Mouse (Mus musculus): Measurements from ENCODE around the gene Klhl23. TPM values are rescaled to one million over a fixed set of nuclear protein-coding genes. Genes with fewer than 3 reads are reported as not detected.

Gene Klhl23
- polyA plus RNA-seq, 1 experiment from 2014 or later, result 98.2 TPM

- Histone ChIP-seq H3K4me2 (ENCODE audit: low read length) (peak overlapping the region; percentile 65), H3K4me1 (ENCODE audit: control insufficient read depth, insufficient read depth, low read depth, low read length) (peaks cover 27% of the 10 kb centered on the region), H3K9ac (ENCODE audit: low read depth, low read length) (peak overlapping the region; percentile 99), H3K4me3 (ENCODE audit: low read length) (peak overlapping the region; percentile 77), H3K27ac (ENCODE audit: low read depth, low read length) (peak overlapping the region; percentile 97), H3K27me3 (replicated peaks; ENCODE audit: control insufficient read depth, insufficient read depth, low read length) (no peaks in the 10 kb centered on the region), H3K36me3 (ENCODE audit: control insufficient read depth, insufficient read depth, low read length) (no peaks in the 10 kb centered on the region), H3K9me3 (ENCODE audit: control insufficient read depth, low read length) (no peaks in the 10 kb centered on the region)
- 1% methylated on average over 30 of the region's 45 CpGs for WGBS
- peak; percentile 86 for ATAC-seq
Observed at GRCm38 (mm10) chr2:69823129-69823677, 1.5 kb downstream of the Klhl23 start.

GRCm38 (mm10) chr2:69825898-69826297 is 4.2 kb downstream of the Klhl23 start:
- Histone ChIP-seq H3K4me1 (ENCODE audit: control insufficient read depth, insufficient read depth, low read depth, low read length) (peaks cover 28% of the 10 kb centered on the region), H3K27ac (ENCODE audit: low read depth, low read length) (peak overlapping the region; percentile 33), H3K27me3 (replicated peaks; ENCODE audit: control insufficient read depth, insufficient read depth, low read length) (no peaks in the 10 kb centered on the region), H3K4me2 (ENCODE audit: low read length) (no peak overlapping the region), H3K36me3 (ENCODE audit: control insufficient read depth, insufficient read depth, low read length) (peaks cover 8% of the 10 kb centered on the region), H3K9ac (ENCODE audit: low read depth, low read length) (peak overlapping the region; percentile 19; the same call in 1 of the 2 replicates), H3K9me3 (ENCODE audit: control insufficient read depth, low read length) (no peaks in the 10 kb centered on the region), H3K4me3 (ENCODE audit: low read length) (no peak overlapping the region)
- no peak for ATAC-seq
- 72% methylated on average over 10 of the region's 10 CpGs for WGBS

GRCm38 (mm10) chr2:69826380-69826779 is 4.6 kb downstream of the Klhl23 start:
- ATAC-seq, result peak; percentile 26; the same call in 1 of the 2 replicates
- whole genome bisulfite sequencing, result 45% methylated on average over 2 of the region's 2 CpGs
- peak overlapping the region; percentile 24; the same call in 1 of the 2 replicates for H3K4me2 ChIP-seq (ENCODE audit: low read length)
- H3K4me3 ChIP-seq (ENCODE audit: low read length), result no peak overlapping the region
- no peaks in the 10 kb centered on the region for H3K27me3 ChIP-seq (replicated peaks; ENCODE audit: control insufficient read depth, insufficient read depth, low read length)
- H3K4me1 ChIP-seq (ENCODE audit: control insufficient read depth, insufficient read depth, low read depth, low read length), result peaks cover 28% of the 10 kb centered on the region
- H3K27ac ChIP-seq (ENCODE audit: low read depth, low read length), result peak overlapping the region; percentile 33
- no peak overlapping the region for H3K9ac ChIP-seq (ENCODE audit: low read depth, low read length)
- peaks cover 11% of the 10 kb centered on the region for H3K36me3 ChIP-seq (ENCODE audit: control insufficient read depth, insufficient read depth, low read length)
- H3K9me3 ChIP-seq (ENCODE audit: control insufficient read depth, low read length), result no peaks in the 10 kb centered on the region

GRCm38 (mm10) chr2:69828031-69828430 is 6.3 kb downstream of the Klhl23 start:
- 61% methylated on average over 7 of the region's 7 CpGs for WGBS
- peaks cover 20% of the 10 kb centered on the region for H3K4me1 ChIP-seq (ENCODE audit: control insufficient read depth, insufficient read depth, low read depth, low read length)
- no peaks in the 10 kb centered on the region for H3K9me3 ChIP-seq (ENCODE audit: control insufficient read depth, low read length)
- no peak overlapping the region for H3K9ac ChIP-seq (ENCODE audit: low read depth, low read length)
- H3K4me3 ChIP-seq (ENCODE audit: low read length), result no peak overlapping the region
- ATAC-seq, result no peak
- peaks cover 11% of the 10 kb centered on the region for H3K36me3 ChIP-seq (ENCODE audit: control insufficient read depth, insufficient read depth, low read length)
- H3K27ac ChIP-seq (ENCODE audit: low read depth, low read length), result no peak overlapping the region
- no peak overlapping the region for H3K4me2 ChIP-seq (ENCODE audit: low read length)
- no peaks in the 10 kb centered on the region for H3K27me3 ChIP-seq (replicated peaks; ENCODE audit: control insufficient read depth, insufficient read depth, low read length)

- Histone ChIP-seq H3K4me3 (ENCODE audit: low read length) (no peak overlapping the region), H3K27me3 (replicated peaks; ENCODE audit: control insufficient read depth, insufficient read depth, low read length) (no peaks in the 10 kb centered on the region), H3K4me1 (ENCODE audit: control insufficient read depth, insufficient read depth, low read depth, low read length) (peaks cover 13% of the 10 kb centered on the region), H3K4me2 (ENCODE audit: low read length) (no peak overlapping the region), H3K36me3 (ENCODE audit: control insufficient read depth, insufficient read depth, low read length) (peaks cover 24% of the 10 kb centered on the region), H3K9ac (ENCODE audit: low read depth, low read length) (no peak overlapping the region), H3K9me3 (ENCODE audit: control insufficient read depth, low read length) (no peaks in the 10 kb centered on the region), H3K27ac (ENCODE audit: low read depth, low read length) (no peak overlapping the region)
- WGBS, result 88% methylated on average over 2 of the region's 2 CpGs
- no peak for ATAC-seq
Observed at GRCm38 (mm10) chr2:69829680-69830079, 7.9 kb downstream of the Klhl23 start.

- 91% methylated on average over 8 of the region's 8 CpGs for WGBS
- H3K4me1 ChIP-seq (ENCODE audit: control insufficient read depth, insufficient read depth, low read depth, low read length), result peaks cover 10% of the 10 kb centered on the region
Observed at GRCm38 (mm10) chr2:69830116-69830515, 8.4 kb downstream of the Klhl23 start.

GRCm38 (mm10) chr2:69837244-69837967 is 15.7 kb downstream of the Klhl23 start:
- Histone ChIP-seq H3K4me3 (ENCODE audit: low read length) (no peak overlapping the region), H3K4me1 (ENCODE audit: control insufficient read depth, insufficient read depth, low read depth, low read length) (no peaks in the 10 kb centered on the region), H3K9ac (ENCODE audit: low read depth, low read length) (no peak overlapping the region), H3K36me3 (ENCODE audit: control insufficient read depth, insufficient read depth, low read length) (peaks cover 22% of the 10 kb centered on the region), H3K27ac (ENCODE audit: low read depth, low read length) (no peak overlapping the region), H3K4me2 (ENCODE audit: low read length) (no peak overlapping the region), H3K9me3 (ENCODE audit: control insufficient read depth, low read length) (no peaks in the 10 kb centered on the region), H3K27me3 (replicated peaks; ENCODE audit: control insufficient read depth, insufficient read depth, low read length) (no peaks in the 10 kb centered on the region)
- 74% methylated on average over 7 of the region's 7 CpGs for WGBS
- ATAC-seq, result no peak

More at GRCm38 (mm10) chr2:69830116-69830515, 8.4 kb downstream of the Klhl23 start:
- ATAC-seq, result no peak
- Histone ChIP-seq H3K9me3 (ENCODE audit: control insufficient read depth, low read length) (no peaks in the 10 kb centered on the region), H3K4me3 (ENCODE audit: low read length) (no peak overlapping the region), H3K27me3 (replicated peaks; ENCODE audit: control insufficient read depth, insufficient read depth, low read length) (no peaks in the 10 kb centered on the region), H3K36me3 (ENCODE audit: control insufficient read depth, insufficient read depth, low read length) (peaks cover 24% of the 10 kb centered on the region), H3K4me2 (ENCODE audit: low read length) (no peak overlapping the region), H3K9ac (ENCODE audit: low read depth, low read length) (no peak overlapping the region), H3K27ac (ENCODE audit: low read depth, low read length) (no peak overlapping the region)

- Histone ChIP-seq H3K4me2 (ENCODE audit: low read length) (no peak overlapping the region), H3K4me1 (ENCODE audit: control insufficient read depth, insufficient read depth, low read depth, low read length) (no peaks in the 10 kb centered on the region), H3K36me3 (ENCODE audit: control insufficient read depth, insufficient read depth, low read length) (peaks cover 22% of the 10 kb centered on the region), H3K4me3 (ENCODE audit: low read length) (no peak overlapping the region), H3K9ac (ENCODE audit: low read depth, low read length) (no peak overlapping the region), H3K27ac (ENCODE audit: low read depth, low read length) (no peak overlapping the region), H3K9me3 (ENCODE audit: control insufficient read depth, low read length) (no peaks in the 10 kb centered on the region), H3K27me3 (replicated peaks; ENCODE audit: control insufficient read depth, insufficient read depth, low read length) (no peaks in the 10 kb centered on the region)
- ATAC-seq, result no peak
- 25% methylated on average over 3 of the region's 3 CpGs for whole genome bisulfite sequencing
Observed at GRCm38 (mm10) chr2:69837996-69838395, 16.3 kb downstream of the Klhl23 start.

- ATAC-seq, result no peak
- Histone ChIP-seq H3K9ac (ENCODE audit: low read depth, low read length) (no peak overlapping the region), H3K9me3 (ENCODE audit: control insufficient read depth, low read length) (no peaks in the 10 kb centered on the region)
Observed at GRCm38 (mm10) chr2:69838707-69839106, 17.0 kb downstream of the Klhl23 start.

More at GRCm38 (mm10) chr2:69838707-69839106, 17.0 kb downstream of the Klhl23 start:
- Histone ChIP-seq H3K27ac (ENCODE audit: low read depth, low read length) (no peak overlapping the region), H3K27me3 (replicated peaks; ENCODE audit: control insufficient read depth, insufficient read depth, low read length) (no peaks in the 10 kb centered on the region), H3K36me3 (ENCODE audit: control insufficient read depth, insufficient read depth, low read length) (peaks cover 15% of the 10 kb centered on the region), H3K4me1 (ENCODE audit: control insufficient read depth, insufficient read depth, low read depth, low read length) (no peaks in the 10 kb centered on the region), H3K4me2 (ENCODE audit: low read length) (no peak overlapping the region), H3K4me3 (ENCODE audit: low read length) (no peak overlapping the region)

Data from hindbrain, embryonic 16.5 days (tissue).